Mouse (Mus musculus) cerebellum, postnatal 25 days (tissue): ENCODE data around the gene Pabpc4l.
"Not testable (repeated sequence)": the region's sequence is repeated elsewhere in the genome, so short reads cannot be mapped to it uniquely, and the experiment has no call there.

Experiments used
- DNase-seq, 2 experiments: peaks; one replicate each; pipeline ENCODE4 v3.0.0; 2021; ENCODE audit warnings: mixed read lengths in 2 of 2

Pabpc4l gene

DNA sequence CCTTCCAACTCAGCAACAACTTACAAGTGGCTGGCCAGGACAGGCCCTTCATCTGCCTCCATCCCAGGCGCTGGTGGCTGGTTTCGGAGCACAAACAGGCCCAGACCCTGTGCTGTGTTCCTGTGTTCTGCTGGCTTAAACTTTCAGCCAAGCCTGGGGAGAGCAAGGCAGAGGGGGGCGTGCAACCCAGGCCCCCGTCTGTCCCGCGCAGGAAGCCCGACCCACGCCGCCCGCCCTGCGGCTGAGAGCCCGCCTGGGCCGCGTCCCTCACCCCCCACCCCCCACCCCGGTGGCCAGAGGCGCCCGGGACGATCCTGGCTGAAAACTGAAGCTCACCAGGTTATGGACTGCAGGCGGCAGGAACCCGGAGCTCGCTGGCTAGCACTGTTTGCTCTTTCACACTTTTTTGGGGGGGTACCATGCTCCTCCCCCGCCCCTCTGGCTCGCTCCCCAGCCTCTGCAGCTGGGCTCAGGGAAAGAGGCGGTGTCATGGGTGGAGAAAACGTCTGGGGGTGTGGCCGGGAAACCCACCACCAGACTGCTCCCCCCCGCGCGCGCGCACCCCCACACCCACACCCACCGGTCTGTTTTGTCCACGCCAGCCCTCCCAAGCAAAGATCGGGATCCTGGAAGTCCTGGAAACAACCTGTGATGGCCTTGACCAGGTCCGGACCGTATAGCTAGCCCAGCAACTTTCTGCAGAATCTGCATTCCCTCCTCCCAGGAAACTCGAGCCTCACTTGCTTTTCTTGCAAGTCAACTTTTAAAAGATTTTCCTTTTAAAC lies at the start of gene Pabpc4l:
Pabpc4l (minus strand) TSS at position 739 of the 785 bp plus-strand sequence.
- peak; percentile 7 to 26 for DNase-seq

DNA sequence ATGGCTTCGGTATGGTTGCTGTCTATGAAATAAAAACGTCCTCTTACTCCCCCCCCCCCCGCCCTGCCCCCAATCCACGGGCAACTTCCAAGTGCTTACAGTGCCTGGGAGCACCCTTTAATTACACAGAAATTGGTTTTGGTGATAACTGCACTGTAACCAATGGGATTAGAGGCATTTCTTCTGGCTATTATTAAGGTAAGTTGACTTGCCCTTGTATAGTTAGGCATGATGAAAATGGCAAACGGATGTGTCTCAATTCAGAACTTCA lies 42.9 kb upstream of the Pabpc4l start:
- no peak for DNase-seq

DNA sequence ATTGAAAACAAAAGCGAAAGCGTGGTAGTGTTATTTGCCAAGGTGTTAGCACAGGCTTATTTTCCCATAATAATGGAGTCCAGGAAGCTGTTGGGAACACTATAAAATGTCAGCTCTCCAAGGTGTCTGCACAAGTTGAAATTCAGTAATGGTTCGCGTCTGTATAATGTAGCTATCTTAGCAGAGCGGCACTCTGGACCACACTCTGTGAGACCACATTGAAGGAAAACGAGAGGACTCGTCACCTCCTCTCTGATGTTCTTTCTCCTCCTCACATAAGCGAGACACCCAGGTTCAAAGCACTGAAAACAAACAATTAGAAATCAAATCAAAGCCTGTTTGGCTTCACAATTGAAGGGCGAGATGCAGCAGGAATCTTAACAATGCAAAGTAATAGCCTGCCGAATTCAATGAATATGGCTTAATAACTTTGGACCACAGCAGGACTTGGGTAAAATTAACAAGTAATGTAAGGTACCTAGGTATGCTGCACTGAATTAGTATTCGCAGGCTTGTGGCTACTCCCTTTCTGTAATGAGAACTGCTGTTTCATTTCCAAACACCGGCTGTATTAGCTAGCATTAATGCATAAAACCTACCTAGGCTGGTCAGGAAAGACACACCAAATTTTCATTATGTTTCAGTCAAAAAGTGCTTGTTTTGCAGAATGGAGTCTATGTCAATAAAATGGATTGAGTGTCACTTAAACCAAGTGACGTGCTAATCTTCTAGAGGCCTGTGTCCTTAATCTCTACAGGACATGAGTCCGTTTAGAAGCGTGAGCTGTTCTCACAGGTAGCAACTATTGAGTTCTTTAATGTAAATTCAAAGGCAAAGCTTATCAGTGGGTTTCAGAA lies 42.3 kb upstream of the Pabpc4l start:
- DNase-seq: no peak

DNA sequence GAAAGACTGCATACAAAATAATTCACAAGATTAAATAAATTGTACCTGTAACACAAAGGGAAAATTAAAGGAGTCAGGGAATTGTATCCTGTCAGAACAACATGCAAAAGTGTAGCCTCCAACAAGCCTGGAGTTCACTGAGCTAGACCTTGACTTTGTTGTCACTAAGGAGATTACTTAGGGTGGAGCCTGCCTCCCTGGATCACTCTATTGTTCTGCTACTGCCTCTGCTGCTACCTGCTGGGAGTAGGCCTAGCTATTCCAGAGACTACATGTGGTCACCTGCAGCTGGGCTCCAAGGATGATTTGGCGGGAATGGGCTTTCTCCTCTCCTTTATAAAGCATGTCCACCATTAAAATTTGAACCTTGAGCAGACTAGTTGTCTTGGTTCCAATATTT lies 38.1 kb upstream of the Pabpc4l start:
- DNase-seq: not testable (repeated sequence)

DNA sequence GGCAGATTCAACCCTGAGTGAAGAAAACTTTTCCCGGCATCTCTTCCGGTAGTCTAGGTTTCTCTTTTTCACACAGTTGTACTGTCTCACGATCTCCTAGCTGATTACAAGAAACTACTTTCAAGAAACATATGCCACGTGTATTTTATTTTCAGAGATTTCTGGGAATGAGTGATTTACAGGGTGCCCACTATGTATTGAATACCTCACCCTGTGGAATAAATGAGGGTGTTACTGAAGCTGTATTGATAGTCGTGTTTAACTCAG lies 180 bp upstream of the Pabpc4l start:
- DNase-seq: no peak

DNA sequence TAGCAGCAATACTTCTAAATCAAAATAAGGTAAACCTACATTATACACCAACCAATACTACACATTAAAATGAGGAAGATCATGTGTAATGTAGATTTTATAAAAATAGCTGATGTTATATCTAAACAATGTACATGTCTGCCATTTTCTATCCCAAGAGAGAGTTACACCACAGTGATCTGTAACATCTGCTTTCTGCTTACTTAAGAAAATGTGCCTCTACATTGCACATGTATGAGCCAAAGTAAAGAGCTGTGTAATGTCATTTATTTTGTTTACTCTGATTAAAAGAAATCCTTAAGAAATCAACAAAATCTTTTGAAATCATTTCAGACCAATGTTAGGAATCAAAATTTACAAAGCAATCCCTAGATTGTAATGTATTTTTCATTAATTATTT lies 16.6 kb downstream of the Pabpc4l start:
- DNase-seq: no peak
